Mouse (Mus musculus) CH12.LX (cell line): ENCODE measurements around the gene Alpk1. TPM values are rescaled to one million over a fixed set of nuclear protein-coding genes. Genes with fewer than 3 reads are reported as not detected.

Source experiments
- DNase-seq: peaks from one replicate; pipeline ENCODE4 v3.0.0-alpha.2; 2013; ENCODE audit errors: extremely low read depth
- H3K27ac ChIP-seq: 2 replicates; pipeline ENCODE4 v1.5.1; 2012; ENCODE audit warnings: low read depth, mild to moderate bottlenecking, control low read depth, moderate library complexity; ENCODE audit not compliant: insufficient read depth
- H3K27me3 ChIP-seq: replicated peaks from 2 replicates; pipeline ENCODE3; 2012; ENCODE audit warnings: inconsistent platforms
- H3K36me3 ChIP-seq, 2 experiments: replicated peaks in 1 of 2; 2 replicates each; pipeline versions ENCODE3 to v1.6.1; 2012; ENCODE audit warnings: inconsistent platforms in 1 of 2, low read length in 1 of 2, mild to moderate bottlenecking in 1 of 2, mixed read lengths in 1 of 2, moderate library complexity in 1 of 2; ENCODE audit not compliant: control insufficient read depth in 1 of 2, insufficient read depth in 1 of 2
- H3K4me1 ChIP-seq, 2 experiments: 2 replicates each; pipeline ENCODE4 v1.6.1; 2012; ENCODE audit warnings: inconsistent platforms in 1 of 2, moderate library complexity in 1 of 2; ENCODE audit not compliant: insufficient read depth in 2 of 2, control insufficient read depth in 1 of 2
- H3K4me2 ChIP-seq: 2 replicates; pipeline ENCODE4 v1.6.1; 2012; ENCODE audit warnings: low read depth, mild to moderate bottlenecking, control low read depth; ENCODE audit not compliant: poor library complexity, insufficient read depth, severe bottlenecking
- H3K4me3 ChIP-seq, 3 experiments: fragments of 150-350 bp in 1 of 3; sonication (generic) in 1 of 3; replicated peaks in 1 of 3; 2 replicates each; pipeline versions ENCODE3 to v1.5.1; 2011 to 2012; ENCODE audit warnings: low read depth in 2 of 3, low read length in 2 of 3, mild to moderate bottlenecking in 2 of 3, moderate library complexity in 2 of 3, control low read depth in 1 of 3, improper control_type of control experiment in 1 of 3, inconsistent platforms in 1 of 3, mixed read lengths in 1 of 3; ENCODE audit not compliant: poor library complexity in 1 of 3
- H3K79me2 ChIP-seq: replicated peaks from 2 replicates; pipeline ENCODE4 v1.6.1; 2012; ENCODE audit warnings: mild to moderate bottlenecking, moderate library complexity; ENCODE audit not compliant: control insufficient read depth, poor library complexity, insufficient read depth, severe bottlenecking; ENCODE audit errors: extremely low read depth
- H3K9ac ChIP-seq: 2 replicates; pipeline ENCODE4 v1.6.1; 2012; ENCODE audit warnings: low read depth, mild to moderate bottlenecking, control low read depth, moderate library complexity; ENCODE audit not compliant: insufficient read depth
- H3K9me3 ChIP-seq: replicated peaks from 2 replicates; pipeline ENCODE3; 2012; ENCODE audit warnings: low read length, inconsistent platforms, mixed read lengths
- BHLHE40 ChIP-seq: IDR thresholded peaks from 2 replicates; pipeline ENCODE4 v1.6.1; 2011; ENCODE audit warnings: mild to moderate bottlenecking, low read depth, low read length, improper control_type of control experiment
- CHD2 ChIP-seq: IDR thresholded peaks from 2 replicates; pipeline ENCODE4 v1.6.1; 2011; ENCODE audit warnings: low read length, improper control_type of control experiment
- ELF1 ChIP-seq: IDR thresholded peaks from 2 replicates; pipeline ENCODE4 v1.6.1; 2014; ENCODE audit warnings: low read depth, mild to moderate bottlenecking, inconsistent platforms, low read length, improper control_type of control experiment
- ETS1 ChIP-seq: conservative IDR thresholded peaks from 2 replicates; pipeline ENCODE4 v1.6.1; 2012; ENCODE audit warnings: low read depth, mild to moderate bottlenecking, inconsistent platforms, low read length, improper control_type of control experiment, moderate library complexity
- IRF4 ChIP-seq: IDR thresholded peaks from 2 replicates; pipeline ENCODE4 v1.6.1; 2014; ENCODE audit warnings: low read depth, mild to moderate bottlenecking, inconsistent platforms, low read length, improper control_type of control experiment
- KAT2A ChIP-seq: IDR thresholded peaks from 2 replicates; pipeline ENCODE4 v1.6.1; 2012; ENCODE audit warnings: low read length, improper control_type of control experiment, inconsistent platforms; ENCODE audit not compliant: insufficient replicate concordance
- MAFK ChIP-seq: IDR thresholded peaks from 2 replicates; pipeline ENCODE4 v1.6.1; 2011; ENCODE audit warnings: low read length, improper control_type of control experiment; ENCODE audit not compliant: insufficient replicate concordance
- MAZ ChIP-seq: IDR thresholded peaks from 2 replicates; pipeline ENCODE4 v1.6.1; 2012; ENCODE audit warnings: low read depth, mild to moderate bottlenecking, inconsistent platforms, low read length, improper control_type of control experiment, moderate library complexity
- MEF2A ChIP-seq: IDR thresholded peaks from 2 replicates; pipeline ENCODE4 v1.6.1; 2014; ENCODE audit warnings: low read depth, mild to moderate bottlenecking, inconsistent platforms, low read length, improper control_type of control experiment, borderline replicate concordance
- NRF1 ChIP-seq: IDR thresholded peaks from 2 replicates; pipeline ENCODE4 v1.6.1; 2014; ENCODE audit warnings: low read depth, mild to moderate bottlenecking, inconsistent platforms, low read length, improper control_type of control experiment, moderate library complexity
- PAX5 ChIP-seq: IDR thresholded peaks from 2 replicates; pipeline ENCODE4 v1.6.1; 2012; ENCODE audit warnings: low read length, inconsistent platforms, mixed read lengths
- SIN3A ChIP-seq: IDR thresholded peaks from 2 replicates; pipeline ENCODE4 v1.6.1; 2012; ENCODE audit warnings: low read length, improper control_type of control experiment, inconsistent platforms
- SMC3 ChIP-seq: IDR thresholded peaks from 2 replicates; pipeline ENCODE4 v1.6.1; 2011; ENCODE audit warnings: low read depth, low read length, improper control_type of control experiment
- TCF12 ChIP-seq: IDR thresholded peaks from 2 replicates; pipeline ENCODE4 v1.6.1; 2014; ENCODE audit warnings: low read depth, mild to moderate bottlenecking, inconsistent platforms, low read length, improper control_type of control experiment
- USF1 ChIP-seq: IDR thresholded peaks from 2 replicates; pipeline ENCODE4 v1.6.1; 2014; ENCODE audit warnings: low read depth, mild to moderate bottlenecking, inconsistent platforms, low read length, improper control_type of control experiment
- dilution Hi-C: fragments of 300-500 bp; cut with MboI; formaldehyde crosslinking; loops from 2 replicates; pipeline ENCODE4 v1.14.3; 2020; ENCODE audit warnings: low sequenced_read_pairs; ENCODE audit not compliant: extremely low pct_unique_long_range_greater_than_20kb, extremely low pct_ligation_motif_present
- in situ Hi-C: fragments of 300-500 bp; cut with MboI; formaldehyde crosslinking; loops from 3 replicates; pipeline ENCODE4 v1.14.3; 2019; ENCODE audit warnings: low sequenced_read_pairs, low pct_ligation_motif_present, low pct_unique_long_range_greater_than_20kb, mixed read lengths
- polyA plus RNA-seq: library from polyadenylated mRNA; unstranded; fragments of >175 nt; gene quantifications from 2 replicates; pipeline ENCODE4 v1.2.1, GENCODE M21; 2012; ENCODE audit warnings: low read depth; ENCODE audit not compliant: insufficient read length
- total RNA-seq, 2 experiments: library from RNA; depleted of rRNA; stranded (reverse); fragments of 300-350 nt in 1 of 2; fragments of >200 nt in 1 of 2; gene quantifications; 2 replicates each; pipeline ENCODE4 v1.2.3; 2012 to 2014

Alpk1 gene
- total and polyA plus RNA-seq, 3 experiments: 1.4 to 1.8 (median 1.5) TPM

GRCm38 (mm10) chr3:127805991-127806390 lies 25.7 kb upstream of the Alpk1 start:
- Histone ChIP-seq H3K27me3 (no peaks in the 10 kb centered on the region), H3K4me2 (no peak overlapping the region), H3K27ac (no peak overlapping the region), H3K79me2 (no peaks in the 10 kb centered on the region), H3K4me3 (no peak overlapping the region), H3K4me1 (no peaks in the 10 kb centered on the region), H3K36me3 (peaks cover 32 to 49% of the 10 kb centered on the region in 2 experiments), H3K9me3 (no peaks in the 10 kb centered on the region), H3K9ac (no peak overlapping the region)
- in situ Hi-C loops: no loop called here
- no peak for DNase-seq
- TF ChIP-seq SIN3A (no peak), MEF2A (no peak), PAX5 (no peak), KAT2A (no peak), IRF4 (no peak), ETS1 (no peak), USF1 (no peak), MAZ (no peak)
- dilution Hi-C loops: no loop called here

- TF ChIP-seq CHD2 (no peak), SMC3 (no peak), BHLHE40 (no peak), NRF1 (no peak)
- no peak for DNase-seq
- H3K79me2 ChIP-seq: no peaks in the 10 kb centered on the region
- no peak overlapping the region for H3K4me3 ChIP-seq
- no peak overlapping the region for H3K4me2 ChIP-seq
- dilution Hi-C loops (no loop called here), in situ Hi-C loops (no loop called here)
- H3K9ac ChIP-seq: no peak overlapping the region
- no peaks in the 10 kb centered on the region for H3K4me1 ChIP-seq
- no peaks in the 10 kb centered on the region for H3K27me3 ChIP-seq
- peaks cover 27 to 43% of the 10 kb centered on the region in 2 experiments for H3K36me3 ChIP-seq
- no peaks in the 10 kb centered on the region for H3K9me3 ChIP-seq
- H3K27ac ChIP-seq: no peak overlapping the region
Observed at GRCm38 (mm10) chr3:127805071-127805470, 24.7 kb upstream of the Alpk1 start.

GRCm38 (mm10) chr3:127804439-127804838 lies 24.1 kb upstream of the Alpk1 start:
- Histone ChIP-seq H3K36me3 (peaks cover 25 to 37% of the 10 kb centered on the region in 2 experiments), H3K4me1 (no peaks in the 10 kb centered on the region), H3K27ac (no peak overlapping the region), H3K79me2 (no peaks in the 10 kb centered on the region), H3K9me3 (no peaks in the 10 kb centered on the region), H3K9ac (no peak overlapping the region), H3K4me2 (no peak overlapping the region), H3K4me3 (no peak overlapping the region), H3K27me3 (no peaks in the 10 kb centered on the region)
- in situ Hi-C loops: no loop called here
- no peak for DNase-seq
- TF ChIP-seq MAFK: no peak
- TF ChIP-seq ELF1: no peak
- no peak for TF ChIP-seq TCF12
- TF ChIP-seq IRF4: no peak
- dilution Hi-C loops: no loop called here
